Mouse (Mus musculus) left cerebral cortex, postnatal 36 days (tissue): ENCODE measurements around the gene Mymx. TPM values are rescaled to one million over a fixed set of nuclear protein-coding genes. Genes with fewer than 3 reads are reported as not detected.
A peak's percentile ranks its signal among the peaks of the same experiment; 100 is the strongest.

Source experiments
- DNase-seq, 2 experiments: peaks; one replicate each; pipeline ENCODE4 v3.0.0; 2021 to 2022; ENCODE audit warnings: low spot score in 2 of 2, mixed read lengths in 1 of 2
- intact Hi-C: fragments of 180-260 bp; cut with DNase I; formaldehyde crosslinking; loops from one replicate; pipeline ENCODE4 v1.15.1; 2025
- total RNA-seq, 2 experiments: library from RNA; stranded (reverse); gene quantifications; 2 replicates each; pipeline ENCODE4 v1.2.3; 2021

Mymx gene
- total RNA-seq, 2 experiments from 2014 or later = not detected

GRCm38 (mm10) chr17:45592606-45593431 lies 9.1 kb downstream of the Mymx start:
- intact Hi-C loops = no loop called here
- no peak for DNase-seq

- DNase-seq = no peak
- intact Hi-C loops = no loop called here
Measured at GRCm38 (mm10) chr17:45591701-45592605, 9.9 kb downstream of the Mymx start.

- no peak for DNase-seq
- intact Hi-C loops = no loop called here
Measured at GRCm38 (mm10) chr17:45590410-45590809, 11.5 kb downstream of the Mymx start.

- intact Hi-C loops = loop anchor here (5.0 kb wide), 1 partner anchor 127 kb away; no protein-coding TSS in a partner anchor
- DNase-seq = no peak
Measured at GRCm38 (mm10) chr17:45589844-45590243, 12.1 kb downstream of the Mymx start.

- intact Hi-C loops = loop anchor here (5.0 kb wide), 1 partner anchor 128 kb away; no protein-coding TSS in a partner anchor
Measured at GRCm38 (mm10) chr17:45589236-45589635, 12.7 kb downstream of the Mymx start.

GRCm38 (mm10) chr17:45588370-45588769 lies 13.5 kb downstream of the Mymx start:
- intact Hi-C loops = loop anchor here (5.0 kb wide), 1 partner anchor 129 kb away; no protein-coding TSS in a partner anchor

More at GRCm38 (mm10) chr17:45589236-45589635, 12.7 kb downstream of the Mymx start:
- no peak for DNase-seq

GRCm38 (mm10) chr17:45586449-45586837 lies 15.5 kb downstream of the Mymx start:
- intact Hi-C loops = loop anchor here (5.0 kb wide), 1 partner anchor 131 kb away; no protein-coding TSS in a partner anchor
- DNase-seq = no peak

More at GRCm38 (mm10) chr17:45588370-45588769, 13.5 kb downstream of the Mymx start:
- DNase-seq = no peak

- no peak for DNase-seq
- intact Hi-C loops = loop anchor here (2.0 to 5.0 kb wide), 3 partner anchors 43 to 131 kb away; no protein-coding TSS in a partner anchor
Measured at GRCm38 (mm10) chr17:45585725-45586448, 16.0 kb downstream of the Mymx start.

- peak; percentile 67 to 73 for DNase-seq
- intact Hi-C loops = loop anchor here (2.0 to 5.0 kb wide), 3 partner anchors 44 to 132 kb away; no protein-coding TSS in a partner anchor
Measured at GRCm38 (mm10) chr17:45584939-45585678, 16.8 kb downstream of the Mymx start.

- intact Hi-C loops = loop anchor here (2.0 kb wide), 2 partner anchors 45 to 59 kb away; no protein-coding TSS in a partner anchor
- peak; percentile 40 to 59 for DNase-seq
Measured at GRCm38 (mm10) chr17:45584096-45584896, 17.6 kb downstream of the Mymx start.

GRCm38 (mm10) chr17:45582715-45583355 lies 19.1 kb downstream of the Mymx start:
- intact Hi-C loops = no loop called here

GRCm38 (mm10) chr17:45582188-45582587 lies 19.7 kb downstream of the Mymx start:
- no peak for DNase-seq
- intact Hi-C loops = no loop called here

More at GRCm38 (mm10) chr17:45582715-45583355, 19.1 kb downstream of the Mymx start:
- DNase-seq = no peak

GRCm38 (mm10) chr17:45581567-45581983 lies 20.3 kb downstream of the Mymx start:
- intact Hi-C loops = no loop called here
- peak; percentile 48 to 67 for DNase-seq

- intact Hi-C loops = no loop called here
Measured at GRCm38 (mm10) chr17:45580958-45581477, 20.9 kb downstream of the Mymx start.

GRCm38 (mm10) chr17:45579554-45579953 lies 22.3 kb downstream of the Mymx start:
- intact Hi-C loops = no loop called here
- DNase-seq = no peak

More at GRCm38 (mm10) chr17:45580958-45581477, 20.9 kb downstream of the Mymx start:
- DNase-seq = no peak

GRCm38 (mm10) chr17:45578843-45579242 lies 23.1 kb downstream of the Mymx start:
- DNase-seq = no peak
- intact Hi-C loops = no loop called here

- DNase-seq = no peak
- intact Hi-C loops = no loop called here
Measured at GRCm38 (mm10) chr17:45578242-45578641, 23.7 kb downstream of the Mymx start.
